Mouse (Mus musculus) bone marrow macrophage, adult 2 months (primary cell): ENCODE results near the gene Ppp1r14b.
A peak's percentile ranks its signal among the peaks of the same experiment; 100 is the strongest.

Experiments
- CTCF ChIP-seq: IDR thresholded peaks from 2 replicates; pipeline ENCODE4 v1.5.1; 2012; ENCODE audit warnings: low read depth, mild to moderate bottlenecking, low read length, moderate library complexity
- POLR2A ChIP-seq: IDR thresholded peaks from 2 replicates; pipeline ENCODE4 v1.6.1; 2012; ENCODE audit warnings: mild to moderate bottlenecking, low read depth, low read length, borderline replicate concordance

- TF ChIP-seq CTCF (peak; percentile 79), POLR2A (no peak)
These were observed 5.0 kb downstream of the Ppp1r14b start for GRCm38 (mm10) chr19:6979486-6980380.
